Mouse (Mus musculus): ENCODE measurements around the gene Tgfbr2.

- TF ChIP-seq CTCF (IDR thresholded peaks at IDR 0.05; ENCODE audit: extremely low read depth, insufficient read depth, low read length) (no peak), POLR2A (IDR thresholded peaks at IDR 0.05; ENCODE audit: extremely low read depth, insufficient read depth, low read length) (no peak)
Observed at GRCm38 (mm10) chr9:116156501-116156900, 18.7 kb downstream of the Tgfbr2 start.

Measured in cortical plate, adult 2 months (tissue).